Mouse (Mus musculus): ENCODE measurements around the gene Slc38a7.
"Not testable (repeated sequence)": the region's sequence is repeated elsewhere in the genome, so short reads cannot be mapped to it uniquely, and the experiment has no call there.

Gene Slc38a7

GRCm38 (mm10) chr8:95807861-95808260, 45.5 kb downstream of the Slc38a7 start:
- DNase-seq (ENCODE audit: low read depth), result peak; percentile 95

GRCm38 (mm10) chr8:95807331-95807843, 46.0 kb downstream of the Slc38a7 start, which contains the start of gene Cnot1:
Gene Cnot1 (minus strand): TSS chr8:95807464.
- peak; percentile 93 for DNase-seq (ENCODE audit: low read depth)

GRCm38 (mm10) chr8:95806461-95807191, 46.7 kb downstream of the Slc38a7 start:
- DNase-seq (ENCODE audit: low read depth), result no peak

- DNase-seq (ENCODE audit: low read depth), result no peak
Observed at GRCm38 (mm10) chr8:95805482-95805881, 47.9 kb downstream of the Slc38a7 start.

GRCm38 (mm10) chr8:95802231-95802630, 51.1 kb downstream of the Slc38a7 start:
- no peak for DNase-seq (ENCODE audit: low read depth)

- no peak for DNase-seq (ENCODE audit: low read depth)
Observed at GRCm38 (mm10) chr8:95801476-95802064, 51.8 kb downstream of the Slc38a7 start.

- no peak for DNase-seq (ENCODE audit: low read depth)
Observed at GRCm38 (mm10) chr8:95800353-95800752, 53.0 kb downstream of the Slc38a7 start.

GRCm38 (mm10) chr8:95799891-95800290, 53.4 kb downstream of the Slc38a7 start:
- DNase-seq (ENCODE audit: low read depth), result no peak

GRCm38 (mm10) chr8:95799117-95799516, 54.2 kb downstream of the Slc38a7 start:
- no peak for DNase-seq (ENCODE audit: low read depth)

- DNase-seq (ENCODE audit: low read depth), result not testable (repeated sequence)
Observed at GRCm38 (mm10) chr8:95795333-95796061, 57.8 kb downstream of the Slc38a7 start.

Data from c-Kit-positive CD71-positive TER-119-negative erythroid progenitor cells, embryonic 14.5 days (primary cell).